Mouse (Mus musculus) midbrain, embryonic 11.5 days (tissue): ENCODE results near the gene Chrm3. TPM values are rescaled to one million over a fixed set of nuclear protein-coding genes. Genes with fewer than 3 reads are reported as not detected.
"Not testable (repeated sequence)": the region's sequence is repeated elsewhere in the genome, so short reads cannot be mapped to it uniquely, and the experiment has no call there.

Source experiments
- ATAC-seq: fragments of 200-750 bp; cut with Nextera tagmentation; 2 replicates; pipeline ENCODE4 v1.8.0; 2017; ENCODE audit warnings: moderate TSS enrichment, moderate library complexity; ENCODE audit not compliant: low FRiP score
- DNase-seq: peaks from one replicate; pipeline ENCODE4 v3.0.0; 2015; ENCODE audit warnings: low spot score; ENCODE audit errors: missing footprints
- H3K27ac ChIP-seq: fragments of 300-500 bp; sonication (generic); 2 replicates; pipeline ENCODE4 v1.5.1; 2014; ENCODE audit warnings: low read depth, low read length
- H3K27me3 ChIP-seq: fragments of 300-500 bp; sonication (generic); 2 replicates; pipeline ENCODE4 v1.6.1; 2014; ENCODE audit warnings: mild to moderate bottlenecking, low read length, moderate library complexity, mixed read lengths; ENCODE audit not compliant: control insufficient read depth, insufficient read depth
- H3K36me3 ChIP-seq: fragments of 300-500 bp; sonication (generic); 2 replicates; pipeline ENCODE4 v1.6.1; 2014; ENCODE audit warnings: mild to moderate bottlenecking, low read length, moderate library complexity, mixed read lengths; ENCODE audit not compliant: control insufficient read depth, insufficient read depth
- H3K4me1 ChIP-seq: fragments of 300-500 bp; sonication (generic); 2 replicates; pipeline ENCODE4 v1.6.1; 2014; ENCODE audit warnings: low read length; ENCODE audit not compliant: control insufficient read depth, insufficient read depth
- H3K4me2 ChIP-seq: fragments of 300-500 bp; sonication (generic); 2 replicates; pipeline ENCODE4 v1.6.1; 2014; ENCODE audit warnings: mild to moderate bottlenecking, moderate library complexity
- H3K4me3 ChIP-seq: fragments of 300-500 bp; sonication (generic); 2 replicates; pipeline ENCODE4 v1.5.1; 2014; ENCODE audit warnings: low read depth, low read length
- H3K9ac ChIP-seq: fragments of 300-500 bp; sonication (generic); 2 replicates; pipeline ENCODE4 v1.6.1; 2014; ENCODE audit warnings: low read length
- H3K9me3 ChIP-seq: fragments of 300-500 bp; sonication (generic); 2 replicates; pipeline ENCODE4 v1.6.1; 2016; ENCODE audit warnings: low read length; ENCODE audit not compliant: control insufficient read depth
- WGBS: fragments of 180-500 bp; shearing (Covaris S2); extraction: QIAGEN DNeasy Blood & Tissue Kit; methylation state at CpG from one replicate; pipeline ENCODE4 v1.1.7; 2014; 5-methylcytosine and 5-hydroxymethylcytosine counted together
- microRNA-seq: library from miRNA; unstranded; fragments of <30 nt; microRNA quantifications from one replicate; pipeline ENCODE4, GENCODE M21; 2017
- polyA plus RNA-seq: library from polyadenylated mRNA; unstranded; fragments of >200 nt; fragmentation: Nextera tagmentation; extraction: Ambion mirVana; gene quantifications from 2 replicates; pipeline ENCODE4 v1.2.1, GENCODE M21; 2014

Chrm3 gene
- polyA plus RNA-seq, 1 experiment from 2014 or later: 0.25 TPM

DNA sequence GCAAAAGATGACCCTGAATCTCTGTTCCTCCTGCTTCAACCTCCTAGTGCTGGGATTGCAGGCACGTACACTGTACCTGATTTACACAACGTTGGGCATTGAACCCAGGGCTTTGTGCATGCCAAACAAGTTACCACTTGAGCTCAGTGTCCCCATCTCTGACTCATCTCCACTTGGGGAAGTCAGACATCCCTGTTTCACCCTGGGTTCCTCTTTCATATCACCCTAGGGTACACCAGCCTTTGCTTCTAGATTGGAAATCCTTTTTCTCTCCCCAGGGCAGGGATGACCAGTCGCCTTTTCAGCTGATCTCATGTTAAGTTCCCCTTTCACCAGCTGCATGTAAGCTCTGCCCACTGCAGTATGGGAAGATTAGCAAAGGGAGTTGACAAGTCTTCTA lies 487.3 kb downstream of the Chrm3 start:
- DNase-seq (no peak), ATAC-seq (no peak)
- Histone ChIP-seq H3K9ac (no peak overlapping the region), H3K4me3 (no peak overlapping the region), H3K27ac (no peak overlapping the region), H3K36me3 (no peaks in the 10 kb centered on the region), H3K9me3 (no peaks in the 10 kb centered on the region), H3K27me3 (no peaks in the 10 kb centered on the region), H3K4me1 (no peaks in the 10 kb centered on the region), H3K4me2 (no peak overlapping the region)
- 80% methylated on average over 3 of the region's 3 CpGs for WGBS

DNA sequence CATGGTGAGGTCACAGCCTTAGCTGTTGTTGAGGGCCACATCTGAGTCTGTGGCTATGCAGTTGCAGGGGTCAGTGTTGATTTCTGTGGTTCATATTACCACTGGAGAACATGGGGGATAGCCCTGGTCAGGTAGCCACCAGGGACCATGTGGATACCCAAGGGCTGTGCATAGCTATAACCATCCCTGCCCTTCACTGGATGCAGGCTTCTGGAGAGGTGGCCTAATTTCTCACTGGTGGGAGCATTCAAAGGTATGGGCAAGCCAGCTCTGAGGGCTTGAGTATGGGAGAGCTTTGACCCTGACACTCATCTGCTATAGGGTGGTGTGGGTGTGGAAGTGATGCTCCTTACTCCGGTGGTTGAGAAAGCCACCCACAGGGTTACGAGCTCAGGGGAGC lies 494.5 kb downstream of the Chrm3 start:
- H3K27ac ChIP-seq: no peak overlapping the region
- no peak for ATAC-seq
- no peak overlapping the region for H3K4me2 ChIP-seq
- 92% methylated on average over 2 of the region's 2 CpGs for WGBS
- no peak for DNase-seq
- H3K4me3 ChIP-seq: no peak overlapping the region
- no peak overlapping the region for H3K9ac ChIP-seq
- no peaks in the 10 kb centered on the region for H3K27me3 ChIP-seq
- H3K9me3 ChIP-seq: no peaks in the 10 kb centered on the region
- H3K36me3 ChIP-seq: no peaks in the 10 kb centered on the region
- H3K4me1 ChIP-seq: no peaks in the 10 kb centered on the region

DNA sequence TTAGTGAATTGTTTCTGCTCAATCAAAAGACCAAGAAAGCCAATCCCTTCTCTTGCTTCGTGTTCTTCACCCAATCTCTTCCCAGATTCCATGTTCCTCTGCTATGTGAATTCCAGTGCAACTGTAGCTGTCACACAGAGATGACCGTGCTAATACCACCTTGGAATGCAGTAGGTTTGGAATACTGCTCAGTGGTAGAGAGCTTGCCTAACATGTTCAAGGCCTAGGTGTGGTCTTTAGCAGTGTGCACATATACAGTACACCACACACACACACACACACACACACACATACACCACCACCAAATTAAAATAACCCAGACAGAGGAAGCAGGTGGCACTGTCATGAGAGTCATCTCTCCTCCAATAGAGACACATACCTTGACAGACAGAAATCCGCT lies 513.1 kb downstream of the Chrm3 start:
- ATAC-seq: peak; percentile 40; the same call in 1 of the 2 replicates
- H3K9me3 ChIP-seq: no peaks in the 10 kb centered on the region
- no peaks in the 10 kb centered on the region for H3K27me3 ChIP-seq
- H3K27ac ChIP-seq: no peak overlapping the region
- H3K36me3 ChIP-seq: no peaks in the 10 kb centered on the region
- no peaks in the 10 kb centered on the region for H3K4me1 ChIP-seq
- H3K9ac ChIP-seq: no peak overlapping the region
- H3K4me2 ChIP-seq: no peak overlapping the region
- WGBS: 83% methylated on average over 3 of the region's 3 CpGs
- H3K4me3 ChIP-seq: no peak overlapping the region
- no peak for DNase-seq

DNA sequence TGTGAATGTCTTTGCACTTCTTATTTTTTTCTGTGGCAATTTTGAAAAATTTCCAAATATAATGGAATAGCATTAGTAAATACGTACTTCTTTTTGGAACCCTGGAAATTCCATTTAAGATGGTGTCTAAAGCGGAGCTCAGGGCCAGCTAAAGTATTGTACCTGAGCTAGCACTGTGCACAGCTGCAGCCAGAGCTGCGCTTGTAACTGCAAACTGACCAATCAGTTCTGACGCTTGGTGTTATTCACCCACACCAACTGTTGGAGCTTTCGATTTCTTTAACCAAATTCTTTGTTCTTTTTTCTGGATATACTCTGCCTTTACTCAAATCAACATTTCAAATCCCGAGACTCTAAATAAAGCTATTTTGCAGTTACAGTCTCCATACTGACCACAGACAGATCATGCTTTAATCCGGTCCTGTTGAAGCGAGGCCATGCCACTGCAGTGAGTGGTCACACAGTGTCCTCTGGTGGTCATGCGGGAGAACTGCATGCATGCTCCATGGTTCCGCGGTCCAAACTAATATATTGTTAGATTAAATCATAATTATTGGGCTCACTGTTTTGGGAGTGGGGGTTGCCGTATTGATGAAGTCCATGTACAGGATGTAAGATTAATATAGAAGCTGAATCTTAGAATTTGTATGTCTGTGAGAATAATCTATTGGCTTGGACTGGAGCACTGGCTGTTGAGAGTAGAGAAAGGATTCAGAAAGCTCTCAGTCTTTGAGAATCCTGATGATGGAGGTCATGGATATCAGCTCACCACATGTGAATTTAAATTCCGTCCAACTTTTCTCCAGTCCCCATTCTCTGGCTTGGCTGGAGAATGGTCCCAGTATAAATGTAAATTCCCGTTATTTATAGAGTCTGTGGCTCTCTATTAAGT lies 513.9 kb downstream of the Chrm3 start:
- H3K27me3 ChIP-seq: no peaks in the 10 kb centered on the region
- H3K36me3 ChIP-seq: no peaks in the 10 kb centered on the region
- H3K4me2 ChIP-seq: peak overlapping the region; percentile 15; the same call in 1 of the 2 replicates
- H3K9ac ChIP-seq: no peak overlapping the region
- H3K27ac ChIP-seq: no peak overlapping the region
- no peaks in the 10 kb centered on the region for H3K9me3 ChIP-seq
- peak; percentile 97 for DNase-seq
- 36% methylated on average over 14 of the region's 14 CpGs for WGBS
- no peak overlapping the region for H3K4me3 ChIP-seq
- peak; percentile 89 for ATAC-seq
- no peaks in the 10 kb centered on the region for H3K4me1 ChIP-seq

DNA sequence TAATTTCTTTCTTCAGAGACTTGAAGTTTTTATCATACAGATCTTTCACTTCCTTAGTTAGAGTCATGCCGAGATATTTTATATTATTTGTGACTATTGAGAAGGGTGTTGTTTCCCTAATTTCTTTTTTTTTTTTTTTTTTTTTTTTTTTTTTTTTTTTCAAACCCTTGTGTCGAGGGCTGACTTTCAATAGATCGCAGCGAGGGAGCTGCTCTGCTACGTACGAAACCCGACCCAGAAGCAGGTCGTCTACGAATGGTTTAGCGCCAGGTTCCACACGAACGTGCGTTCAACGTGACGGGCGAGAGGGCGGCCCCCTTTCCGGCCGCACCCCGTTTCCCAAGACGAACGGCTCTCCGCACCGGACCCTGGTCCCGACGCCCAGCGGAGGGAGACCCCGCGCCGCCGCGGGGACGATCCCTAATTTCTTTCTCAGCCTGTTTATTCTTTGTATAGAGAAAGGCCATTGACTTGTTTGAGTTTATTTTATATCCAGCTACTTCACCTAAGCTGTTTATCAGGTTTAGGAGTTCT lies 526.4 kb downstream of the Chrm3 start:
- DNase-seq (peak; percentile 80), ATAC-seq (peak; percentile 68)

DNA sequence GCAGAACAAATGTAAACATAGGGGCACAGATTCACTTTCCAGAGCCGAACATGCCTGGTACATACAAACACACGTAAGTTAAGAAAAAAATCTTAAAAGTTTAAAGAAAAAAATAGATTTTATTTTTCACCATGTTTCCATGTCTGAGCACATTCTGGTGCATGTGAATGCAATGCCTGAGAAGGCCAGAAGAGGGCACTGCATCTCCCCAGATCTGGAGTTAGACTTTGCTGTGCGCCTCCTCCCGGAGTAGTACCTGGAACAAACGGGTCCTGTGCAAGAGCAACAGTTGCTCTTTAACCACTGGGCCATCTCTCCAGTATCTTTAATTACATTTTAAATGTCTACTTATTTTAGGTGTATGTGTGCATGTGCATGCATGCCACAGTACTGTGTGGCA lies 534.4 kb downstream of the Chrm3 start:
- no peaks in the 10 kb centered on the region for H3K9me3 ChIP-seq
- no peaks in the 10 kb centered on the region for H3K36me3 ChIP-seq
- WGBS: 80% methylated on average over 5 of the region's 5 CpGs
- H3K4me3 ChIP-seq: no peak overlapping the region
- ATAC-seq (no peak), DNase-seq (no peak)
- no peak overlapping the region for H3K9ac ChIP-seq
- H3K4me1 ChIP-seq: no peaks in the 10 kb centered on the region
- no peak overlapping the region for H3K27ac ChIP-seq
- no peaks in the 10 kb centered on the region for H3K27me3 ChIP-seq
- H3K4me2 ChIP-seq: no peak overlapping the region

More for the DNA sequence above, 526.4 kb downstream of the Chrm3 start:
- H3K9me3 ChIP-seq, H3K9ac ChIP-seq, H3K4me2 ChIP-seq, H3K36me3 ChIP-seq, H3K27me3 ChIP-seq, H3K4me1 ChIP-seq, H3K27ac ChIP-seq, H3K4me3 ChIP-seq: not testable (repeated sequence)
- 78% methylated on average over 33 of the region's 33 CpGs for WGBS

Small RNA genes lying within 50 kb of the gene (microRNA-seq; reads per million reads assigned to microRNA genes)
- 15.9 reads per million, percentile 35 among the genes with 10 or more reads in this experiment for gene Gm24187
